Mouse (Mus musculus) limb, embryonic 11.5 days (tissue): ENCODE measurements at regions not wholly inside any gene's neighbourhood (a gene's known extent, or its start where the extent isn't known, plus 50 kb on each side); places are given as distances from the start of the nearest gene placed in this dataset.

Experiments
- ATAC-seq: fragments of 200-750 bp; cut with Nextera tagmentation; 2 replicates; pipeline ENCODE4 v1.8.0; 2017; ENCODE audit warnings: low read depth; ENCODE audit not compliant: insufficient number of reproducible peaks, low FRiP score, low TSS enrichment
- DNase-seq: peaks from one replicate; pipeline ENCODE4 v3.0.0-alpha.2; 2015; ENCODE audit warnings: low spot score
- H3K27ac ChIP-seq: fragments of 300-500 bp; sonication (generic); replicated peaks from 2 replicates; pipeline ENCODE4 v1.5.1; 2014; ENCODE audit warnings: low read depth, mild to moderate bottlenecking, low read length
- H3K27me3 ChIP-seq: fragments of 300-500 bp; sonication (generic); 2 replicates; pipeline ENCODE4 v1.6.1; 2014; ENCODE audit warnings: mild to moderate bottlenecking, low read length, mixed read lengths; ENCODE audit not compliant: control insufficient read depth, insufficient read depth
- H3K36me3 ChIP-seq: fragments of 300-500 bp; sonication (generic); 2 replicates; pipeline ENCODE4 v1.6.1; 2014; ENCODE audit warnings: mild to moderate bottlenecking, low read length, moderate library complexity, mixed read lengths; ENCODE audit not compliant: control insufficient read depth, insufficient read depth
- H3K4me1 ChIP-seq: fragments of 300-500 bp; sonication (generic); 2 replicates; pipeline ENCODE4 v1.6.1; 2014; ENCODE audit warnings: low read length, mixed read lengths; ENCODE audit not compliant: control insufficient read depth, insufficient read depth
- H3K4me2 ChIP-seq: fragments of 300-500 bp; sonication (generic); 2 replicates; pipeline ENCODE4 v1.6.1; 2014; ENCODE audit warnings: low read depth, mild to moderate bottlenecking, moderate library complexity; ENCODE audit not compliant: severe bottlenecking
- H3K4me3 ChIP-seq: fragments of 300-500 bp; sonication (generic); 2 replicates; pipeline ENCODE4 v1.5.1; 2014; ENCODE audit warnings: low read depth, low read length
- H3K9ac ChIP-seq: fragments of 300-500 bp; sonication (generic); 2 replicates; pipeline ENCODE4 v1.6.1; 2014; ENCODE audit warnings: mild to moderate bottlenecking, low read length
- H3K9me3 ChIP-seq: fragments of 300-500 bp; sonication (generic); 2 replicates; pipeline ENCODE4 v1.6.1; 2016; ENCODE audit warnings: low read length; ENCODE audit not compliant: control insufficient read depth
- WGBS: fragments of 180-500 bp; shearing (Covaris S2); extraction: QIAGEN DNeasy Blood & Tissue Kit; methylation state at CpG from one replicate; pipeline ENCODE4 v1.1.7; 2014; 5-methylcytosine and 5-hydroxymethylcytosine counted together

DNA sequence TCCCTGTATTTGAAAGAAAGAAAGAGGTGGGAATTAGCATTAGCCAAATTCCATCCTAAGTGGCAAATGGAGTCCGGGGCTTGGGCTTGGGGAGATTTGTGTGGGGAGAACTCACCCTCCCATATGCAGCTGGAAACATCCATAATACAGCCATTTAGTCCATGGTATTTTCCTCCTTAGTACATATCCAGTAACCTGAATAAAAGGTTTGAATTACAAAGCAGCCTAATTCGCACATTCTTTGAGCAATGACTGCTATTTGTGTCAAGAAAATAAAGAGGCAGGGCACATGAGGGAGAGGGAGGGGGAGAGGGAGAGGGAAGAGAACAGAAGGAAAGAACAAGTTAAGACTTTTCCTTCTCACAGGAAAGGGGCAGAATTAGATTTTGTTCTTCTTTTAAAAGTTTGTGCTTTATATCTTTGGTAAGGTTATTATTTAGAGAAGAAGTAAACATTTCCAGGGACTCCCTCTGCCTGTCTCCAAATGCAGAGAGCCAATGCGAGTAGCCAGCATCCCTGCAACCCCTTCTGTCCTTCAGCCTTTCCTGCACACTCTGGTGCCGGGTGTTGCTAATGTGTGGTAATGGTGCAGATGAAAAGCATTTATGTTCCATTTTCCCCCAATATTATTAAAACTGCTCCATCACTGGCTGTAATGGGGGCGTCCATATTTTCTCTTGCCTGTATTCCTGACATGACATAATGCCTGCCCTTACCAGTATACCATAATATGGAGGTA, 530.6 kb upstream of the Lsamp start:
- no peak overlapping the region for H3K9ac ChIP-seq
- no peak overlapping the region for H3K27ac ChIP-seq
- 74% methylated on average over 5 of the region's 5 CpGs for WGBS
- no peak overlapping the region for H3K4me2 ChIP-seq
- ATAC-seq (no peak), DNase-seq (no peak)
- no peaks in the 10 kb centered on the region for H3K36me3 ChIP-seq
- no peaks in the 10 kb centered on the region for H3K9me3 ChIP-seq
- H3K4me1 ChIP-seq, result no peaks in the 10 kb centered on the region
- no peak overlapping the region for H3K4me3 ChIP-seq
- no peaks in the 10 kb centered on the region for H3K27me3 ChIP-seq
